Mouse (Mus musculus) cerebellum, adult 2 months (tissue): Measurements from ENCODE around the gene Igdcc3. TPM values are rescaled to one million over a fixed set of nuclear protein-coding genes. Genes with fewer than 3 reads are reported as not detected.

Experiments
- DNase-seq, 2 experiments: peaks; one replicate each; pipeline ENCODE4 v3.0.0; 2021
- H3K27ac ChIP-seq: fragments of 200-500 bp; 2 replicates; pipeline ENCODE4 v1.5.1; 2012; ENCODE audit warnings: low read length, control low read depth, inconsistent platforms; ENCODE audit not compliant: insufficient read depth
- H3K27me3 ChIP-seq: fragments of 200-500 bp; 2 replicates; pipeline ENCODE4 v1.6.1; 2012; ENCODE audit warnings: inconsistent platforms, mild to moderate bottlenecking, low read length, moderate library complexity; ENCODE audit not compliant: control insufficient read depth, insufficient read depth
- H3K4me1 ChIP-seq: fragments of 200-500 bp; 2 replicates; pipeline ENCODE4 v1.6.1; 2011; ENCODE audit warnings: low read length; ENCODE audit not compliant: control insufficient read depth, insufficient read depth
- H3K4me3 ChIP-seq: fragments of 200-500 bp; replicated peaks from 2 replicates; pipeline ENCODE3; 2011; ENCODE audit warnings: mild to moderate bottlenecking, low read depth, low read length, control low read depth; ENCODE audit not compliant: insufficient read depth
- CTCF ChIP-seq: fragments of 200-500 bp; IDR thresholded peaks from 2 replicates; pipeline ENCODE4 v1.5.1; 2011; ENCODE audit warnings: low read depth, mild to moderate bottlenecking, control low read depth, low read length, moderate library complexity, borderline replicate concordance; ENCODE audit not compliant: insufficient read depth
- POLR2A ChIP-seq: fragments of 200-500 bp; IDR thresholded peaks from 2 replicates; pipeline ENCODE4 v1.6.1; 2011; ENCODE audit warnings: low read length, control low read depth, borderline replicate concordance; ENCODE audit not compliant: insufficient read depth
- WGBS: fragments of 180-500 bp; shearing (Covaris S2); methylation state at CpG from one replicate; pipeline ENCODE4 v1.1.7; 2018; 5-methylcytosine and 5-hydroxymethylcytosine counted together
- polyA plus RNA-seq: library from polyadenylated mRNA; depleted of rRNA; stranded (reverse); fragments of >200 nt; gene quantifications from 2 replicates; pipeline ENCODE4 v1.2.3, GENCODE M21; 2012

Gene Igdcc3
- polyA plus RNA-seq, 1 experiment: 1.8 TPM

DNA sequence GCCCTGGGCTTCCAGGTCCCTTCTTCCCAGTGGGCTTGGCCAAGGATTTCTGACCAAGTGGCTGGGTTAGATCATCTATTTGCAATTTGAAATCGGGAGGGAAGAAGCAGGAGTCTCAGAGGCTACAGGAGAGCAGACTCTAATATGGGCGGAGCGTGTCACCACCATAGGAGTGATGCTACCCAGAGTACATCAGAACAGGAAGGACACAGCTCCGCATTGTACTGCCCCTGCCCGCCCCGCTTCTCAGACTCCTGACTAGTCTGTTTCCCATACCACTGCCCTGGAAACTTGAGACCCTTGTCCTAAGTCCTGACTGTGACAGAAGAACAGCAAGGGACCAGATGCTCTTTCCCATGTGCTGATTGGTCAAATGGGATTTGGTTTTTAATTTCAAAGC lies 16.6 kb downstream of the Igdcc3 start:
- DNase-seq: no peak
- 77% methylated on average over 6 of the region's 6 CpGs for WGBS
- no peak overlapping the region for H3K27ac ChIP-seq
- no peaks in the 10 kb centered on the region for H3K27me3 ChIP-seq
- TF ChIP-seq POLR2A (no peak), CTCF (no peak)
- no peak overlapping the region for H3K4me3 ChIP-seq
- no peaks in the 10 kb centered on the region for H3K4me1 ChIP-seq

DNA sequence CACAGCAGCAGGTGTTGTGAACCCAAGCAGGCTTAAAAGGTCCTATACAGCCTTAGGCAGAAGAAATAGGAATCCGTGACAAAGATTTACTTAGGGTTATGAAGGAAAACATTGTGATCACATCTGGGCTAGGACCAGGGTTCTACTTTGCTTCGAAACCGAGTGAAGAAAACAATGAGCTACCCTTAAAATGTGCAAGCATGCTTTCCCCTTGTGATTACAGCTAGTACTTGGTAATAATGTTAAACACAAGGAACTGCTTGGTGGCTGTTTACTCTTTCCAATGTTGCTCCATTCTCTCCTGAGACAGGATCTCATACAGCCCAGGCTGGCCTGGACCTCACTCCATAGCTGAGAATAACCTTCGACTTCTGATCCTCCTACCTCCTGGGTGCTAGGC lies 20.2 kb downstream of the Igdcc3 start:
- Histone ChIP-seq H3K27ac (no peak overlapping the region), H3K27me3 (no peaks in the 10 kb centered on the region; the same call in 1 of the 2 replicates), H3K4me3 (no peak overlapping the region), H3K4me1 (no peaks in the 10 kb centered on the region)
- no peak for TF ChIP-seq CTCF
- DNase-seq: no peak
- 87% methylated on average over 4 of the region's 4 CpGs for WGBS

DNA sequence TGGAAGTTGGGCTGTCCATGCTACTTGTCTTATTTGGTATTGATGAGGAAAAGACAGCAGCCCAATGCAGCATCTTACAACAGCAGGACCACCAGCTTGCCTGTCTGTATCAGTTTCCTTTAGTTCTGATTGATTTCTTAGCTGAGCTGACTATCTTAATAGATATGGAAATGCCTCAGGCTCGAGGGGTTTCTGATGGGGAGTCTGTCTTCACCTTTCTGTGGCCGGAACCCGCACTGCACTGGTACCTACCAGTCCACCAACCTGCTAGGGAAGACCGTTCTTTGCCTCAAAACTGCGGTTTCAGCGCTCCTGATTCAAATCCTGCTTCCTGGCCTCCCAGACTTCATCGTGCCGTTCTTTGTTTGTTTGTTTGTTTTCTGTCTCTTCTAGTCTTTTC lies 20.9 kb downstream of the Igdcc3 start:
- TF ChIP-seq POLR2A (no peak), CTCF (no peak)
- H3K4me3 ChIP-seq: no peak overlapping the region
- H3K27ac ChIP-seq: no peak overlapping the region
- no peaks in the 10 kb centered on the region; the same call in 1 of the 2 replicates for H3K27me3 ChIP-seq
- 67% methylated on average over 8 of the region's 8 CpGs for WGBS
- DNase-seq: no peak
- H3K4me1 ChIP-seq: no peaks in the 10 kb centered on the region

DNA sequence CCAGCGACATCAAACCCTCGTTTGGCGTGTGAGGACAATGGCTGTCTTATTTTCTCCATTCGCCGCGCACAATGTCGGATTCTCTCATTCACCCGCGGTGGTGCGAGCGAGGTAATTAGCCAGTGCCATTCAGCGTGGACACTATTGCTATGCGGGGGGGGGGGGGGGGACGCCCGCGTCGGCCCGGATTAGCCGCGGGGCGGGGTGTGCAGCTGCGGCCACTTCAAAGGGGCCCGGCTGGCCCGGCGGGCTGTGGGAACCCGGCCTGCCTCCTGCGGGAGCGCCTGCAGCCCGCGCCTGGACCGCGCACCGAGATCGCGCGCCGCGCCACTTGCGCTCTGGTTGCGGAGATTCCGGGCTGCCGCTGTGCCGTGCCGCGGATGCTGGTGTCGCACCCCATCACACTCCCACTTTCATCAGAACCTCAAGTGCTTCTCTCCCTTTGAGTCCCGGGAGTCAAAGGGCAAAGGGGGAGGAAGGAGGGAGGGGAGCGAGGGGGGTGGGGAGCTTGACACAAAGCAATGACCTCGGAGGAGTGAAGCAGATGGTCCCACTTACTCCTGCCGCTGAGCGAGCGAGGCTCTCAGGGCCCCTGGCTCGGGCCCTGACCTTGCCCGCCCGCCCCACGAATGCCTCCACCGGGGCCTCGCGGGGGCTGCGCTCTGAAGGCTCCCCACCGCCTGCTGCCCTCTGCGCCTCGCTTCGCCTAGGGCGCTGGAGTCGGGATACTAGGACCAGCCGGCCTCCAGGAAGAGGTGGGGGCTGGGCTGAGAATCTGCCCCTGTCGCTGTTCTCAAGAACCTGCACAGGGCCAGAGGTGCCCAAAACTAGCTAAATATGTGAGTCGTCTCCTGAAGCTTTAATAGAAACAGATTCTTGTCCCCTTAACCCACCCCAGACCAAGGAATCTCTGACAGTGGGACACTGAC lies 22.0 kb downstream of the Igdcc3 start:
- TF ChIP-seq CTCF (no peak), POLR2A (no peak)
- Histone ChIP-seq H3K4me3 (peak overlapping the region; percentile 59), H3K4me1 (no peaks in the 10 kb centered on the region), H3K27ac (no peak overlapping the region), H3K27me3 (no peaks in the 10 kb centered on the region; the same call in 1 of the 2 replicates)
- DNase-seq: peak; percentile 31 to 33
- WGBS: 2% methylated on average over 68 of the region's 69 CpGs

DNA sequence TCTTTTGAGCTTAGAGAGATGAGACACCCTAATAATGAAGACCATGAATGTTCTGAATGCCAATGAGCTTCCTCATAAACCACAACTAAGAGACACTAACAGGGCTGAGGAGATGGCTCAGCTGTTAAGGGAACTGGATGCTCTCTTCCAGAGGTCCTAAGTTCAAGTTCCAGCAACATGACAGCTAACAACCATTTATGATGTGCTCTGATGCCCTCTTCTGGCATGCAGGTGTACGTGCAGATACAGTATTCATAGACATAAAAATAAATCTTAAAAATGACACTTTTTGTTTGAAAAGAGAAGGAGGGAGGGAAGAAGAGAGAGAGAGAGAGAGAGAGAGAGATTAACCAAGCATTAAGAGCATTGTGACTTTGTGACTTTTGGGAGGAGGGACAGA lies 23.9 kb downstream of the Igdcc3 start:
- 24% methylated on average over 1 of the region's 1 CpGs for WGBS
- Histone ChIP-seq H3K4me1 (no peaks in the 10 kb centered on the region), H3K27ac (no peak overlapping the region), H3K4me3 (no peak overlapping the region), H3K27me3 (no peaks in the 10 kb centered on the region; the same call in 1 of the 2 replicates)
- TF ChIP-seq POLR2A (no peak), CTCF (peak; percentile 30; the same call in 1 of the 2 replicates)
- DNase-seq: no peak

DNA sequence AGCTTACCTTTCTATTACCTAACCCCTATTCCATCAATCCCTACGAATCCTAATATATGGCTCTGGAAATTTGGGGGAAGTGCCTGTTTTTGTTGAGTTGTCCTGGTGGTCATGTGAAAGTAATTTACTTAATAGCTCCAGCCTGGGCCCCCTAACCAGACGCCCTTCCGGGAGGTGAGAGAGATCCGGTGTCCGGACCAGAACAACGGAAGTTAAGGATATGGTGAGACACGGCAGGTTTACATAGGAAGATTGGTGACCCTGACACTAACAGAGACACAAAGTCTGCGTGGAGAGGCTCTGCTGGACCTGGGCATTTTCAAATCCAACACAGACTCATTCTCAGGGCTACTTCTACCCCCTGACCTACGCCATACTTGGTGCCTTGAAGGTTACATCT lies 25.4 kb downstream of the Igdcc3 start:
- DNase-seq: no peak
- Histone ChIP-seq H3K4me1 (no peaks in the 10 kb centered on the region), H3K4me3 (no peak overlapping the region), H3K27me3 (no peaks in the 10 kb centered on the region; the same call in 1 of the 2 replicates), H3K27ac (no peak overlapping the region)
- 90% methylated on average over 9 of the region's 9 CpGs for WGBS
- TF ChIP-seq CTCF: no peak
- TF ChIP-seq POLR2A: no peak

DNA sequence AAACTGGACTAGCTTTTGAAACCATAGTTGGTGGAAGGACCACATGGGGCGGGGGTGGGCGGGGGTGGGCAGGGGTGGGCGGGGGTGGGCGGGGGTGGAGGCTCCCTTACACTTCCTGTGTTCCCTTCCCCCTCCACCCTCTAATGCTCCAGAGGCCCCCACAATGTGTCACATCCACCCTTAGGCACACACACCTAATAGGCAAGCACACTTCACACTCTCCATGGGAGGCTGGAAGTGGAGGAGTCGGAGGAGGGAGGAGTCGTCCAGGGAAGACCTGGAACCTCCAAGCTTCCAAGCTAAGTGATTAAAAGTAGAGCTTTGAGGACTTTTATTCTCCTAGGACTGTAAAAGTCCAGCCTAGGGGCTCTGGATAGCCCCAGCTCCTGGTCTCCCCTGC lies 27.5 kb downstream of the Igdcc3 start:
- 53% methylated on average over 6 of the region's 6 CpGs for WGBS
- no peak for DNase-seq
- Histone ChIP-seq H3K27me3 (no peaks in the 10 kb centered on the region; the same call in 1 of the 2 replicates), H3K27ac (no peak overlapping the region), H3K4me3 (no peak overlapping the region), H3K4me1 (no peaks in the 10 kb centered on the region)
- TF ChIP-seq POLR2A: no peak

DNA sequence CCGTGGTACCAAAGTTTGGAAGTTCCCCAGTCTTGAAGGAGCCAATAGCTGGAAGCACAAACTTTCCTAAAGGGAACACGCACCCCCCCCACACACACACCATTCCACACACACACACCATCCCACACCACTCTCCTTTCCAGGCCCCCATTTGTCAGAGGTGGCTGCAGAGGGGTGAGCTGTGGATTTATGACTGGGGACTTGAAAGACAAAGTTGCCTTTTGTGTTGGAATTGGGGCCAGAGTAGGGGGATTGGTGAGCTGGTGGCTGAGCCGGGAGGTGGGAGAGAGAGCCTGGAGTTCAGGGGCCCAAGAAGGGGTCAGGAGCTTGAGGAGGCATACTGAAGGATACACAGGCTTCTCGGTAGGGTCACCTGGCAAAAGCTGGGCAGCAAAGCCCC lies 28.0 kb downstream of the Igdcc3 start:
- no peak overlapping the region for H3K27ac ChIP-seq
- DNase-seq: no peak

More for the DNA sequence above, 28.0 kb downstream of the Igdcc3 start:
- 72% methylated on average over 4 of the region's 4 CpGs for WGBS
- no peak for TF ChIP-seq CTCF
- no peak for TF ChIP-seq POLR2A
- H3K27me3 ChIP-seq: no peaks in the 10 kb centered on the region; the same call in 1 of the 2 replicates
- no peaks in the 10 kb centered on the region for H3K4me1 ChIP-seq
- no peak overlapping the region for H3K4me3 ChIP-seq
